Mouse (Mus musculus) lung, postnatal 0 days (tissue): ENCODE results near the gene Pcyox1.

ENCODE experiments used
- CTCF ChIP-seq: IDR thresholded peaks from 2 replicates; pipeline ENCODE4 v1.5.1; 2016; ENCODE audit warnings: antibody characterized with exemption, mild to moderate bottlenecking
- EP300 ChIP-seq: IDR thresholded peaks from 2 replicates; pipeline ENCODE4 v1.6.1; 2016; ENCODE audit warnings: antibody characterized with exemption, mild to moderate bottlenecking, control low read depth

DNA sequence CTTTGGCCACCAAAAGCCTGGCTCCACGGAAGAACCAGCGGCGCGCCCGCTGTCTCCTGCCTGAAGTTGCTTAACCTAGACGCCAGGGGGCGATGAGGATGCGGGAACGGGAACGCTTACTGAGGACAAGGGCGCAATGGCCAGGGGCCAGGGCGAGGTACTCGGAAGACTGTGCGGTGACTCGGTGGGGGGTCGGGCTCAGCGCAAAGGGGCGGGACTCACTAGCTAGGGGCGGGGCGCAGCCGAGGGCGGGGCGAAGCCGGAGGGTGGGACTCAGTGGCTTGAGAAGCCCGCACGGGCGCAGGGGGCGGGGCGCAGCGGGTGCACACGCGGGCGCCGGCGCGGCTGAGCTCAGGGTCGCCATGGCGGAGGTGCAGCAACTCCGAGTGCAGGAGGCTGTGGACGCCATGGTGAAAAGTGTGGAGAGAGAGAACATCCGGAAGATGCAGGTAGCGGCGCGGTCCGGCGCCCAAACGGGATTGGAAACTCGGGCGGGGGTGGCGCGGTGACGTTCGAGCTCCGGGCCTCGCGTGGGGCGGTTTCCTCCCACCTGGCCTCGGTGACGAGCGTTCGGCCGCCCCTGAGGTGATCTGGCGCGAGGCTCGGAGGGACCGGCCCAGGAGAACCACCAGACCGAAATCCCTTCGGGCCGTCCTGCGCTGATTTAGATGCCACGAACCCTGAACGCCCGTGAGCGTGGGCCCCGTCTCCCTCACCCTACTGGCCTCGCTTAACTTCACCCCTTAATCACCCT is 31.4 kb downstream of the Pcyox1 start, which contains the start of gene Fam136a:
- TF ChIP-seq EP300 (no peak), CTCF (peak; percentile 96)
